Mouse (Mus musculus) C2C12 (cell line): Measurements from ENCODE around the gene Ghrhr. TPM values are rescaled to one million over a fixed set of nuclear protein-coding genes. Genes with fewer than 3 reads are reported as not detected.
A peak's percentile ranks its signal among the peaks of the same experiment; 100 is the strongest.

ENCODE experiments used
- H3K27me3 ChIP-seq: one replicate; pipeline ENCODE4 v1.6.1; 2011; ENCODE audit not compliant: control insufficient read depth, insufficient read depth, insufficient read length
- H3K36me3 ChIP-seq: one replicate; pipeline ENCODE4 v1.6.1; 2011; ENCODE audit not compliant: control insufficient read depth, insufficient read depth
- H3K4me3 ChIP-seq: one replicate; pipeline ENCODE4 v1.5.1; 2011; ENCODE audit warnings: mild to moderate bottlenecking, control low read depth; ENCODE audit not compliant: poor library complexity, insufficient read depth, severe bottlenecking
- H3K79me2 ChIP-seq: one replicate; pipeline ENCODE4 v1.6.1; 2011; ENCODE audit not compliant: control insufficient read depth, insufficient read depth
- H3K79me3 ChIP-seq: one replicate; pipeline ENCODE4 v1.6.1; 2011; ENCODE audit warnings: low read depth, control low read depth
- H3ac ChIP-seq: one replicate; pipeline ENCODE3; 2011; ENCODE audit warnings: low read depth; ENCODE audit not compliant: control insufficient read depth, insufficient read length
- CEBPB ChIP-seq: IDR thresholded peaks from one replicate; pipeline ENCODE4 v1.6.1; 2011; ENCODE audit warnings: low read depth, mild to moderate bottlenecking, control low read depth, moderate library complexity
- CTCF ChIP-seq: IDR thresholded peaks from one replicate; pipeline ENCODE4 v1.5.1; 2011; ENCODE audit not compliant: control insufficient read depth, insufficient read depth, insufficient read length
- FOSL1 ChIP-seq: IDR thresholded peaks from one replicate; pipeline ENCODE4 v1.8.0; 2011; ENCODE audit warnings: mild to moderate bottlenecking, low read length; ENCODE audit not compliant: poor library complexity, insufficient read depth, severe bottlenecking
- MAX ChIP-seq: IDR thresholded peaks from one replicate; pipeline ENCODE4 v1.6.1; 2011; ENCODE audit warnings: mild to moderate bottlenecking, control low read depth
- MYOD1 ChIP-seq: IDR thresholded peaks from one replicate; pipeline ENCODE4 v1.6.1; 2011; ENCODE audit warnings: low read depth; ENCODE audit not compliant: control insufficient read depth, insufficient read length
- MYOG ChIP-seq: IDR thresholded peaks from one replicate; pipeline ENCODE4 v1.6.1; 2011; ENCODE audit not compliant: control insufficient read depth, insufficient read length; ENCODE audit errors: extremely low read depth
- USF1 ChIP-seq: IDR thresholded peaks from one replicate; pipeline ENCODE4 v1.6.1; 2011; ENCODE audit warnings: low read depth, mild to moderate bottlenecking, control low read depth, moderate library complexity
- polyA plus RNA-seq: library from polyadenylated mRNA; unstranded; fragments of >200 nt; fragmentation: generic; extraction: Trizol; gene quantifications from one replicate; pipeline ENCODE4 v1.2.1, GENCODE M21; 2012; ENCODE audit warnings: missing spikeins

Gene Ghrhr
- polyA plus RNA-seq, 1 experiment: not detected

DNA sequence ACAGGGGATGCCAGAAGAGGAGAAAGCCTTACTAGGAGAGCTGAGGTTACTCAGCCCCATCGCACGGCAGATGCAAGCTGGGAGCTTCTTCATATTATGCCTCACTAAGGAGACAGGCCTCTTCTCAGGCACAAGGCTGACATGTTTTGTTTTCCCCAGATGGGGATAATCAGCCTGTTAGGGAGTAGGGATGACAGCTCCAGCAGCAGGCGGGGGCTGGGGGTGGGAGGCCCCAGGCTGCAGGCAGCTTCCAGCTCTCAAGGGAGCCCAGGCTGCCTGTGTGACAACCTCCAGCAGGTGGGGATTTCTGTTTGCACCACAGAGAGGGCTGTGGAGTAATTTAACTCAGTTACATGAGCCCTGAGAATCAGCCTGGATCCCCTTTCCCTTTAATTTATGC lies 58.3 kb downstream of the Ghrhr start:
- Histone ChIP-seq H3K79me2 (no peaks in the 10 kb centered on the region), H3K79me3 (no peaks in the 10 kb centered on the region), H3K27me3 (no peaks in the 10 kb centered on the region), H3K4me3 (no peak overlapping the region), H3ac (no peak overlapping the region), H3K36me3 (no peaks in the 10 kb centered on the region)
- TF ChIP-seq MYOD1 (peak; percentile 83), MAX (no peak)

DNA sequence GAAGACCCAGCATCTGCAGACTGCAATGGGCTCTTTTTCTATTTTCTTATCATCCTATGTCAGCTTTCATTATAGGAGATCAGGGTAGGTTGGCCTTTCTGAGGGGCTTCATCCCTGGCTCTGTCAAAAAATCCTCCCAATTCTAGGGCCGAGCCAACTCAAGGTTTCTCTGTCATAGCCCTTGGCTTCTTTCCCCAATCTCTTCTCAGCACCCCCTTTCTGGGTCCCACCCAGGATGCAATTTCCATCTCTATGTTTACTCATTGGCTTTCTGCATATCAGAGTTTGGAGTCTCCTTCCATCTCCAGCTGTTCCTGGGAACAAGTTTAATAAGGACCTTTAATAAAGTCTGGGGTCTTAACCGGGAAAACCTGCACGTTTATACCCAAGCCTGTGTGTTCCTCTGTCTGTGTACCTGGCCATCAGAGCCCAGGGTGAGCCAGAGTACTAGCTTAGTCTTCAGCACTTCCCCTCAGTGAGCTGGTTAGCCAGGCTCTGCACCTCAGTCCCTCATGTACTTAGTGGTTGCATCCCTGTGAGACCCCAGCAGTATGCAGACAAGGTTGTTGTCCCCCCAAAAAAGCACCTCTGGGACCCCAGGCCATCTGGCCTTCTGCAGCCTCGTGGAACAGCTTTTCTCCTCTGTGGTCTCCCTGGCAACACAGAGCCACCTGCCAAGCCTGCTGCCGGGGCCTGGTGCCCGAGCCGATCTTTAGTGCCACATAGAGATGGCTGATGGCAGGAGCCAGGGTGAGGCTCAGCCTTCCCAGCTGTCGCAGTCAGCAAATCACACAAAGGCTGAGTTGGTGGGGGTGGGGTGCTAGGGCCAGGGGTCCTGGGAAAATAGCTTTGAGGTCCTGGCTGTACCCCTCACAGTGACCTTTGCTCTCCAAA lies 59.4 kb downstream of the Ghrhr start:
- no peak overlapping the region for H3K4me3 ChIP-seq
- no peaks in the 10 kb centered on the region for H3K79me2 ChIP-seq
- H3K36me3 ChIP-seq: no peaks in the 10 kb centered on the region
- H3K79me3 ChIP-seq: no peaks in the 10 kb centered on the region
- no peak for TF ChIP-seq USF1
- TF ChIP-seq CTCF: no peak
- TF ChIP-seq MAX: no peak
- TF ChIP-seq CEBPB: no peak
- no peak for TF ChIP-seq MYOD1
- TF ChIP-seq MYOG: no peak
- H3K27me3 ChIP-seq: no peaks in the 10 kb centered on the region
- H3ac ChIP-seq: no peak overlapping the region

DNA sequence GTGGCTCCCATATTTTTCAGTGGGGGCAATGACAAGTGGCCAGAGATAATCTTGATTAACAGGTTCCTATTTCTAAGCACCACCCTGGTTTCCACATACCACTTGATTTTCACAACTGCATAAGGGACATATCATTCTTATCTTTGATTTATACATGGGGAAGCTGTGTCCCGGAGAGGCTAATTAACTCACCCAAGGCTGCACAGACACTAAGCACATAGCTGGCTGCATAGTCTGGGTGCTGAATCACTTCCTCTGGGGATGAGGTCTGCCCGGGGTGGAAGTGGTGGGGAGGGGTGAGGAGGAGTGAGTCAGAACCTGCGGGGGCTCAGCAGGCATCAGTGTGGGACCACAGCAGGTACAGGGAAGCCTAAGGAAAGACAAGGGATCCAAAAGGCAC lies 61.8 kb downstream of the Ghrhr start:
- no peaks in the 10 kb centered on the region for H3K79me2 ChIP-seq
- no peak overlapping the region for H3ac ChIP-seq
- no peaks in the 10 kb centered on the region for H3K27me3 ChIP-seq
- no peak overlapping the region for H3K4me3 ChIP-seq
- no peaks in the 10 kb centered on the region for H3K36me3 ChIP-seq
- no peak for TF ChIP-seq CTCF
- TF ChIP-seq MYOG: no peak
- peak; percentile 60 for TF ChIP-seq CEBPB
- peak; percentile 90 for TF ChIP-seq FOSL1
- TF ChIP-seq MAX: no peak
- TF ChIP-seq MYOD1: peak; percentile 61
- no peak for TF ChIP-seq USF1
- no peaks in the 10 kb centered on the region for H3K79me3 ChIP-seq

Other genes starting within 250 kb of the Ghrhr start
- gene Crhr2, start 243.3 kb upstream of the Ghrhr start, polyA plus RNA-seq: 0.01 TPM
- not detected for gene Inmt, start 201.3 kb upstream of the Ghrhr start, polyA plus RNA-seq
- 2.6 TPM for gene Mindy4, start 172.9 kb upstream of the Ghrhr start, polyA plus RNA-seq
- 206 TPM for gene Aqp1, start 39.9 kb upstream of the Ghrhr start, polyA plus RNA-seq
- gene Adcyap1r1, start 75.7 kb downstream of the Ghrhr start, polyA plus RNA-seq: 0.01 TPM